Mouse (Mus musculus) forebrain, embryonic 14.5 days (tissue): ENCODE measurements around the gene Cnot1. TPM values are rescaled to one million over a fixed set of nuclear protein-coding genes. Genes with fewer than 3 reads are reported as not detected.
A peak's percentile ranks its signal among the peaks of the same experiment; 100 is the strongest.

Source experiments
- ATAC-seq: fragments of 200-750 bp; cut with Nextera tagmentation; 2 replicates; pipeline ENCODE4 v1.8.0; 2017; ENCODE audit warnings: mild to moderate bottlenecking, moderate library complexity
- DNase-seq: peaks from one replicate; pipeline ENCODE4 v3.0.0-alpha.2; 2015; ENCODE audit warnings: low spot score
- H3K27ac ChIP-seq: fragments of 300-500 bp; sonication (generic); 2 replicates; pipeline ENCODE4 v1.5.1; 2014; ENCODE audit warnings: low read depth, mild to moderate bottlenecking, control low read depth, low read length, moderate library complexity
- H3K27me3 ChIP-seq: fragments of 300-500 bp; sonication (generic); replicated peaks from 2 replicates; pipeline ENCODE4 v1.6.1; 2014; ENCODE audit warnings: low read length, control low read depth, mixed read lengths; ENCODE audit not compliant: control insufficient read depth, insufficient read depth
- H3K36me3 ChIP-seq: fragments of 300-500 bp; sonication (generic); 2 replicates; pipeline ENCODE4 v1.6.1; 2014; ENCODE audit warnings: low read length, control low read depth; ENCODE audit not compliant: control insufficient read depth, insufficient read depth
- H3K4me1 ChIP-seq: fragments of 300-500 bp; sonication (generic); 2 replicates; pipeline ENCODE4 v1.6.1; 2014; ENCODE audit warnings: antibody characterized with exemption, low read length, control low read depth; ENCODE audit not compliant: control insufficient read depth, insufficient read depth
- H3K4me2 ChIP-seq: fragments of 300-500 bp; sonication (generic); 2 replicates; pipeline ENCODE4 v1.6.1; 2014; ENCODE audit warnings: mild to moderate bottlenecking, control low read depth, low read length
- H3K4me3 ChIP-seq: fragments of 300-500 bp; sonication (generic); 2 replicates; pipeline ENCODE4 v1.5.1; 2014; ENCODE audit warnings: low read depth, low read length, control low read depth
- H3K9ac ChIP-seq: fragments of 300-500 bp; sonication (generic); 2 replicates; pipeline ENCODE4 v1.6.1; 2014; ENCODE audit warnings: mild to moderate bottlenecking, low read length, control low read depth, moderate library complexity
- H3K9me3 ChIP-seq: fragments of 300-500 bp; sonication (generic); replicated peaks from 2 replicates; pipeline ENCODE4 v1.6.1; 2016; ENCODE audit warnings: low read length, control low read depth, mixed read lengths; ENCODE audit not compliant: control insufficient read depth
- WGBS: fragments of 180-500 bp; shearing (Covaris S2); extraction: QIAGEN DNeasy Blood & Tissue Kit; methylation state at CpG from one replicate; pipeline ENCODE4 v1.1.7; 2014; 5-methylcytosine and 5-hydroxymethylcytosine counted together
- polyA plus RNA-seq: library from polyadenylated mRNA; unstranded; fragments of >200 nt; fragmentation: Nextera tagmentation; extraction: Ambion mirVana; gene quantifications from 2 replicates; pipeline ENCODE4 v1.2.1, GENCODE M21; 2014

The Cnot1 gene
- polyA plus RNA-seq, 1 experiment from 2014 or later: 66.4 TPM

DNA sequence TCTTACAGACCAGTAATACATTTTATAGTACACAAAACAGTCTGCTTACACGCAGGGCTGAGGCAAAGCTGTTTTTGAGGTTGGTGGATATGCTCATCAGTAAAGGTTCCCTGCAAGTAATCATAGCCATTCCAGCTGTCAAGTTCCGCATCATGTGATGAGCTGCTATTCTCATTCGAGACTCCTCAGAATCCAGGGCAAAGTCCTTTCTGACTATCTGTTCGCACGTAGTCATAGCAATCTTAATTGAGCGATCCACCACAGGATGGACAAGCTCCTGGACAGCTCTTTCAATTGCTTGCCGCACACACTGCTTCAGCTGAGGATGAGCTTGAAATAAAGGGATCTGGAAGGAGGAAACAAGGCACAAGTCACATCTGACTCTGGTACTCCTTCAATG is 65.5 kb downstream of the Cnot1 start:
- Histone ChIP-seq H3K27me3 (no peaks in the 10 kb centered on the region), H3K9ac (no peak overlapping the region), H3K4me1 (no peaks in the 10 kb centered on the region), H3K9me3 (no peaks in the 10 kb centered on the region), H3K4me3 (no peak overlapping the region), H3K27ac (no peak overlapping the region), H3K4me2 (no peak overlapping the region), H3K36me3 (peaks cover 94% of the 10 kb centered on the region)
- ATAC-seq (no peak), DNase-seq (no peak)
- 96% methylated on average over 7 of the region's 7 CpGs for WGBS

DNA sequence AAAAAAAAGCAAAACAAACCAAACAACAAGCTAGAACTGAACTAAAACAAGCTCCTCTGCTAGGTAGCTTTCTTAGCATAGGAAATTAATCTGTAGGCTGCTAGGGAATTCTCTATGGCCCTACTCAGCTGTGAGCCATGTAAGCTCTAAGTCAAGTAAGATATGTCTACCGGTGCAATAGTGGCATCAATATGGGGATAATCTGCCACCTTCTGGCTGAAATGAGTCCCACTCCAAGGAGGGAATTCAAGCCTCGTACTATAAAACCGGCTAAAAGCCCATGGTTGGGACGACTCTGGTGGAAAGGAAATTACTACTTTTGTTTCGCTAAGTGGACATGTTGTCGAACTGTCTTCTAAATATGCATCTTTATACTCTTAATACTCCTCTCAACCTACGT is 68.7 kb downstream of the Cnot1 start:
- no peak overlapping the region for H3K27ac ChIP-seq
- peak; percentile 43 for DNase-seq
- no peak for ATAC-seq
- H3K9me3 ChIP-seq: no peaks in the 10 kb centered on the region
- H3K27me3 ChIP-seq: no peaks in the 10 kb centered on the region
- H3K36me3 ChIP-seq: peaks cover 90% of the 10 kb centered on the region
- H3K4me1 ChIP-seq: no peaks in the 10 kb centered on the region
- no peak overlapping the region for H3K9ac ChIP-seq
- no peak overlapping the region for H3K4me2 ChIP-seq
- 77% methylated on average over 7 of the region's 7 CpGs for WGBS
- no peak overlapping the region for H3K4me3 ChIP-seq

DNA sequence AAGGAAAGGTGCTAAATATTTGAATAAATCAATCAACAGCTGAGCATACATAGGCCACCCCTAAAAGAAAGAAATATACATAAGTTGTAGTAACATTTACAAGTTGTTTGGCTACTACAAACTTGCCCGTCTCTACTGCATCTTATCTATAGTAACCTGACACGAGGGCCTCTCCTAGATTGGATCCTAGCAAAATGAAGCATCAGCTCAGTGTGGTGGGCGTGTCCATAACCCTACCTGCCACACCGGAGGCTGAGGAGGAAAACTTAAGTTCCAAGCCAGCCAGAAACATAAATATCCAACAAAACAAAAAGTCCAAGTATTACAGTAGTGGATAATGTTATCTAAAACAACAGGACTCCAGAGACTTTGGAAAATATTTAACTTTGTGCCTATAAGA is 79.6 kb downstream of the Cnot1 start:
- ATAC-seq: no peak
- DNase-seq: no peak

GRCm38 (mm10) chr8:95716546-95717335 is 90.5 kb downstream of the Cnot1 start:
- ATAC-seq: no peak
- peak overlapping the region; percentile 88 for H3K9ac ChIP-seq

More for the DNA sequence above, 79.6 kb downstream of the Cnot1 start:
- Histone ChIP-seq H3K27ac (no peak overlapping the region), H3K4me2 (no peak overlapping the region), H3K9me3 (no peaks in the 10 kb centered on the region), H3K4me1 (no peaks in the 10 kb centered on the region), H3K27me3 (no peaks in the 10 kb centered on the region), H3K9ac (no peak overlapping the region), H3K4me3 (no peak overlapping the region), H3K36me3 (peaks cover 92% of the 10 kb centered on the region)
- WGBS: 87% methylated on average over 4 of the region's 4 CpGs

DNA sequence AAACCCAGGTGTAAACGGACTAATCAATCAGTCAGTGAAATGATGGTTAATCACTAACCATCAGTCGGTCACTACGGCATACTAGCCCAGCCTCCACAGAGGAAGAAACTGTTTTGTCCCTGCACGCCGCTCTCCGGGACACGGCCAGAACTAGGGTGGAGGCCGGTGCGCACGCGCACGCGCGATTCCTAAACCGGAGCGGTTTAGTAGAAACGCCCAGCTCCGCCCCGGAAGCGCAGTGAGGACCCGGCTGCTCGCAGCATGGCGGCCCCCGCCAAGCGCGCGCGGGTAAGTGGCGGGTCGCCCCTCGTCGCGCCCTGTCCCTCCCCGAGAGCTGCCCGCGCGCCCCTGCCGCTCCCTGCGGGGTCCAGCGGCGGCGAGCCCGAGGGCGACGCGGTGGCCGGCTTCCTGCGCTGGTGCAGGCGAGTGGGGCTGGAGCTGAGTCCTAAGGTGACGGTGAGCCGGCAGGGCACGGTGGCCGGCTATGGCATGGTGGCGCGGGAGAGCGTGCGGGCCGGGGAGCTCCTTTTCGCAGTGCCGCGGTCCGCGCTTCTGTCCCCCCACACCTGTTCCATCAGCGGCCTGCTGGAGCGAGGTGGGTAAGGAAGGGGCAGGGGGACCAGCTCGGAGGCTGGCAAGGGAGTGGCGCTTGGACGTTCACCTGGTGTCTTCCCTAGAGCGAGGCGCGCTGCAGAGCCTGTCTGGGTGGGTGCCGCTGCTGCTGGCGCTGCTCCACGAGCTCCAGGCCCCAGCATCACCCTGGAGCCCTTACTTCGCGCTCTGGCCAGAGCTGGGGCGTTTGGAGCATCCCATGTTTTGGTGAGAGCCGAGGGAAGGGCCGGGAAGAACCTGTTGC is 91.4 kb downstream of the Cnot1 start, which contains the start of gene Setd6:
TSS of gene Setd6 (plus strand) at position 206 of the 856 bp plus-strand sequence.
- Histone ChIP-seq H3K4me3 (peak within 1 kb of the TSS; percentile 80), H3K4me2 (peak within 1 kb of the TSS; percentile 97), H3K9me3 (no peaks in the 10 kb centered on the region), H3K9ac (peak within 1 kb of the TSS; percentile 88), H3K27ac (peak within 1 kb of the TSS; percentile 48; the same call in 1 of the 2 replicates), H3K27me3 (no peaks in the 10 kb centered on the region), H3K36me3 (peaks cover 51% of the 10 kb centered on the region), H3K4me1 (peaks cover 6% of the 10 kb centered on the region)
- ATAC-seq (peak; percentile 92), DNase-seq (peak; percentile 93)
- WGBS: under 1% methylated on average over 76 of the region's 79 CpGs

More at GRCm38 (mm10) chr8:95716546-95717335, 90.5 kb downstream of the Cnot1 start:
- no peaks in the 10 kb centered on the region for H3K27me3 ChIP-seq
- no peaks in the 10 kb centered on the region for H3K9me3 ChIP-seq
- 18% methylated on average over 21 of the region's 21 CpGs for WGBS
- peak overlapping the region; percentile 80 for H3K4me3 ChIP-seq
- H3K36me3 ChIP-seq: peaks cover 52% of the 10 kb centered on the region
- H3K4me2 ChIP-seq: peak overlapping the region; percentile 97
- no peak overlapping the region for H3K27ac ChIP-seq
- peaks cover 6% of the 10 kb centered on the region for H3K4me1 ChIP-seq
- no peak for DNase-seq

DNA sequence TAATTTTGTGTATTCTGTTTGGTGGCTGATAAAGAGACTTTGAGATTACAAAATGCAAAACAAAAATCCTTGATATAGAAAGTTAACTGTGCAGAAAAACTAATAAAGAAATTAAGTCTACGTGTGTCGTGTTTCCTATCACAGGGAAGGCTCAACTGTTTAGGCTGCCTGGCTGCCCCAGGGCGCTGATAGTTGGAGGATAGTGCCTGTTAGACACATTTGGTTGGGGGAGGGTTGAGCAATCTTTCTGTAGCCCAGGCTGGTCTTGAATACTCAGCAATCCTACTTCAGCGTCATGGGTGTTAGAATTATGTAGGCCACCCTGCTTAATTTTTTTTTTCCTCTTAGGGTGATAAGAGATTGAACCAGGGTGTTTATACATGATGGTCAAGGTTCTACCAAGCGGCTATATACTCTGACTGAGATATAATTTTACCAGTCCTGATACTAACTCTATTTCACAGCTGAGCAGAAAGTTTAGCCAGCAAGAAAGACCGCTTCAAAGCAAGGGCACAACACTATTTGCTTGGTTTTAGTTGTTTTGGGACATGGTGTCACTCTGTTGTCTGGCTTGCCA is 92.3 kb downstream of the Cnot1 start:
- Histone ChIP-seq H3K4me3 (peak overlapping the region; percentile 80), H3K27ac (no peak overlapping the region), H3K4me1 (peaks cover 6% of the 10 kb centered on the region), H3K36me3 (peaks cover 49% of the 10 kb centered on the region), H3K9me3 (no peaks in the 10 kb centered on the region), H3K27me3 (no peaks in the 10 kb centered on the region), H3K4me2 (peak overlapping the region; percentile 97), H3K9ac (peak overlapping the region; percentile 88)
- no peak for ATAC-seq
- DNase-seq: no peak
- 88% methylated on average over 6 of the region's 6 CpGs for WGBS

- peaks cover 6% of the 10 kb centered on the region for H3K4me1 ChIP-seq
- ATAC-seq (no peak), DNase-seq (no peak)
- no peak overlapping the region for H3K9ac ChIP-seq
- H3K4me3 ChIP-seq: no peak overlapping the region
- peaks cover 47% of the 10 kb centered on the region for H3K36me3 ChIP-seq
- H3K9me3 ChIP-seq: no peaks in the 10 kb centered on the region
- no peak overlapping the region for H3K4me2 ChIP-seq
- no peak overlapping the region for H3K27ac ChIP-seq
- WGBS: 86% methylated on average over 4 of the region's 4 CpGs
- no peaks in the 10 kb centered on the region for H3K27me3 ChIP-seq
These were observed 92.9 kb downstream of the Cnot1 start for GRCm38 (mm10) chr8:95714367-95714766.

- Histone ChIP-seq H3K27me3 (no peaks in the 10 kb centered on the region), H3K9ac (no peak overlapping the region), H3K4me1 (peaks cover 6% of the 10 kb centered on the region), H3K4me3 (no peak overlapping the region), H3K4me2 (no peak overlapping the region), H3K27ac (no peak overlapping the region), H3K36me3 (peaks cover 44% of the 10 kb centered on the region), H3K9me3 (no peaks in the 10 kb centered on the region)
- ATAC-seq (peak; percentile 13), DNase-seq (peak; percentile 60)
- WGBS: 79% methylated on average over 19 of the region's 19 CpGs
These were observed 93.9 kb downstream of the Cnot1 start for GRCm38 (mm10) chr8:95713100-95714010.
